Mouse (Mus musculus) testis, postnatal 14 days (tissue): ENCODE measurements around the gene Mfsd14a.
"Not testable (repeated sequence)": the region's sequence is repeated elsewhere in the genome, so short reads cannot be mapped to it uniquely, and the experiment has no call there.

Experiments
- DNase-seq: peaks from one replicate; pipeline ENCODE4 v3.0.0; 2021; ENCODE audit warnings: low spot score

Gene Mfsd14a

GRCm38 (mm10) chr3:116662463-116662863 lies at the start of gene Mfsd14a:
TSS of gene Mfsd14a (minus strand) at chr3:116662677.
- peak; percentile 98 for DNase-seq

- peak; percentile 86 for DNase-seq
Measured at GRCm38 (mm10) chr3:116711624-116712435, 49.4 kb upstream of the Mfsd14a start.

- DNase-seq = no peak
Measured at GRCm38 (mm10) chr3:116710941-116711340, 48.5 kb upstream of the Mfsd14a start.

GRCm38 (mm10) chr3:116705637-116706204 lies 43.2 kb upstream of the Mfsd14a start:
- no peak for DNase-seq

- DNase-seq = no peak
Measured at GRCm38 (mm10) chr3:116703835-116704234, 41.4 kb upstream of the Mfsd14a start.

- no peak for DNase-seq
Measured at GRCm38 (mm10) chr3:116702647-116703272, 40.3 kb upstream of the Mfsd14a start.

- no peak for DNase-seq
Measured at GRCm38 (mm10) chr3:116701601-116702000, 39.1 kb upstream of the Mfsd14a start.

- DNase-seq = no peak
Measured at GRCm38 (mm10) chr3:116698786-116699185, 36.3 kb upstream of the Mfsd14a start.

- no peak for DNase-seq
Measured at GRCm38 (mm10) chr3:116695666-116695985, 33.1 kb upstream of the Mfsd14a start.

GRCm38 (mm10) chr3:116694955-116695665 lies 32.6 kb upstream of the Mfsd14a start:
- DNase-seq = no peak

- DNase-seq = no peak
Measured at GRCm38 (mm10) chr3:116694312-116694711, 31.8 kb upstream of the Mfsd14a start.

- no peak for DNase-seq
Measured at GRCm38 (mm10) chr3:116681160-116681559, 18.7 kb upstream of the Mfsd14a start, which contains the start of gene Gm43191. TSS of gene Gm43191 (minus strand) at chr3:116681260.

- DNase-seq = not testable (repeated sequence)
Measured at GRCm38 (mm10) chr3:116664281-116664680, 1.8 kb upstream of the Mfsd14a start.

GRCm38 (mm10) chr3:116661870-116662414 lies 535 bp downstream of the Mfsd14a start:
- peak; percentile 81 for DNase-seq

- DNase-seq = no peak
Measured at GRCm38 (mm10) chr3:116661288-116661869, 1.1 kb downstream of the Mfsd14a start.

GRCm38 (mm10) chr3:116659856-116660430 lies 2.5 kb downstream of the Mfsd14a start:
- no peak for DNase-seq

- DNase-seq = no peak
Measured at GRCm38 (mm10) chr3:116658928-116659565, 3.4 kb downstream of the Mfsd14a start.

GRCm38 (mm10) chr3:116656184-116656965 lies 6.1 kb downstream of the Mfsd14a start:
- no peak for DNase-seq

- not testable (repeated sequence) for DNase-seq
Measured at GRCm38 (mm10) chr3:116654051-116654450, 8.4 kb downstream of the Mfsd14a start.
